Mouse (Mus musculus) stomach, postnatal 0 days (tissue): ENCODE data around the gene B4gat1. TPM values are rescaled to one million over a fixed set of nuclear protein-coding genes. Genes with fewer than 3 reads are reported as not detected.

Source experiments
- ATAC-seq: fragments of 200-750 bp; cut with Nextera tagmentation; 2 replicates; pipeline ENCODE4 v1.8.0; 2017; ENCODE audit not compliant: low FRiP score, low TSS enrichment
- DNase-seq: peaks from one replicate; pipeline ENCODE4 v3.0.0-alpha.2; 2016; ENCODE audit warnings: low spot score
- H3K27ac ChIP-seq: fragments of 300-500 bp; sonication (generic); replicated peaks from 2 replicates; pipeline ENCODE4 v1.5.1; 2014; ENCODE audit warnings: mild to moderate bottlenecking, control low read depth
- H3K27me3 ChIP-seq: fragments of 300-500 bp; sonication (generic); 2 replicates; pipeline ENCODE4 v1.6.1; 2014; ENCODE audit warnings: low read length; ENCODE audit not compliant: control insufficient read depth, insufficient read depth
- H3K36me3 ChIP-seq: fragments of 300-500 bp; sonication (generic); 2 replicates; pipeline ENCODE4 v1.6.1; 2014; ENCODE audit warnings: low read length, mixed read lengths; ENCODE audit not compliant: control insufficient read depth, insufficient read depth
- H3K4me1 ChIP-seq: fragments of 300-500 bp; sonication (generic); replicated peaks from 2 replicates; pipeline ENCODE4 v1.6.1; 2014; ENCODE audit warnings: antibody characterized with exemption; ENCODE audit not compliant: control insufficient read depth, insufficient read depth
- H3K4me2 ChIP-seq: fragments of 300-500 bp; sonication (generic); replicated peaks from 2 replicates; pipeline ENCODE4 v1.6.1; 2014; ENCODE audit warnings: low read depth, mild to moderate bottlenecking, control low read depth, moderate library complexity
- H3K4me3 ChIP-seq: fragments of 300-500 bp; sonication (generic); 2 replicates; pipeline ENCODE4 v1.5.1; 2014; ENCODE audit warnings: low read depth, low read length, control low read depth
- H3K9ac ChIP-seq: fragments of 300-500 bp; sonication (generic); 2 replicates; pipeline ENCODE4 v1.6.1; 2014; ENCODE audit warnings: mild to moderate bottlenecking, low read length, control low read depth, mixed read lengths
- H3K9me3 ChIP-seq: fragments of 300-500 bp; sonication (generic); 2 replicates; pipeline ENCODE4 v1.6.1; 2016; ENCODE audit warnings: low read length; ENCODE audit not compliant: control insufficient read depth
- CTCF ChIP-seq: IDR thresholded peaks from 2 replicates; pipeline ENCODE4 v1.5.1; 2016; ENCODE audit warnings: antibody characterized with exemption, low read depth, mild to moderate bottlenecking, moderate library complexity
- EP300 ChIP-seq: optimal IDR thresholded peaks from 2 replicates; pipeline ENCODE3; 2016; ENCODE audit warnings: antibody characterized with exemption
- WGBS: fragments of 180-500 bp; shearing (Covaris S2); extraction: QIAGEN DNeasy Blood & Tissue Kit; methylation state at CpG from one replicate; pipeline ENCODE4 v1.1.7; 2014; 5-methylcytosine and 5-hydroxymethylcytosine counted together
- polyA plus RNA-seq: library from polyadenylated mRNA; unstranded; fragments of >200 nt; fragmentation: Nextera tagmentation; extraction: Ambion mirVana; gene quantifications from 2 replicates; pipeline ENCODE4 v1.2.1, GENCODE M21; 2015

The B4gat1 gene
- polyA plus RNA-seq, 1 experiment from 2014 or later, result 22.3 TPM

DNA sequence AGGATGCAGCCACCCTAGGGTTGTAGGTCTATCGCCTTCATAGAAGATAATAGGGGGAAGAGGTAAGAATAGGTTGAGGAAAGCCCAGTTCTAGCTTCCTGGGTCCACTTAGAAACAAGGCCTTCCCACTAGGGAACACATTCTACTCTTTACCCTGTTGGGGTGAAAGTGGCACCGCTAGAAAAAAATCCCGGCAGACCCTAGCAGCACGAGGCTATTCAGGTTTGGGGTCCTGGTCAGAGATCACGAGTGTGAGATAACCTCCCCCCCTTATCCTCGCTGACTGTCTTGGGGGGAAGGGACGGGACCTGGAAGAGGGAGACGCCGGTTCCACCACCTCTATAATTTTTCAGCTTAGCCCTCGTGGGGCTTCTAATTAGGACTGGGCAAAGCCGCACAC, 32.5 kb downstream of the B4gat1 start:
- peak overlapping the region; percentile 53 for H3K9ac ChIP-seq
- DNase-seq (no peak), ATAC-seq (no peak)
- peak overlapping the region; percentile 60 for H3K4me3 ChIP-seq
- no peaks in the 10 kb centered on the region for H3K9me3 ChIP-seq
- no peaks in the 10 kb centered on the region for H3K36me3 ChIP-seq
- H3K4me2 ChIP-seq, result peak overlapping the region; percentile 73
- H3K27ac ChIP-seq, result peak overlapping the region; percentile 81
- TF ChIP-seq CTCF (no peak), EP300 (no peak)
- no peaks in the 10 kb centered on the region; the same call in 1 of the 2 replicates for H3K27me3 ChIP-seq
- peaks cover 9% of the 10 kb centered on the region; the same call in 1 of the 2 replicates for H3K4me1 ChIP-seq
- WGBS, result 14% methylated on average over 11 of the region's 11 CpGs

DNA sequence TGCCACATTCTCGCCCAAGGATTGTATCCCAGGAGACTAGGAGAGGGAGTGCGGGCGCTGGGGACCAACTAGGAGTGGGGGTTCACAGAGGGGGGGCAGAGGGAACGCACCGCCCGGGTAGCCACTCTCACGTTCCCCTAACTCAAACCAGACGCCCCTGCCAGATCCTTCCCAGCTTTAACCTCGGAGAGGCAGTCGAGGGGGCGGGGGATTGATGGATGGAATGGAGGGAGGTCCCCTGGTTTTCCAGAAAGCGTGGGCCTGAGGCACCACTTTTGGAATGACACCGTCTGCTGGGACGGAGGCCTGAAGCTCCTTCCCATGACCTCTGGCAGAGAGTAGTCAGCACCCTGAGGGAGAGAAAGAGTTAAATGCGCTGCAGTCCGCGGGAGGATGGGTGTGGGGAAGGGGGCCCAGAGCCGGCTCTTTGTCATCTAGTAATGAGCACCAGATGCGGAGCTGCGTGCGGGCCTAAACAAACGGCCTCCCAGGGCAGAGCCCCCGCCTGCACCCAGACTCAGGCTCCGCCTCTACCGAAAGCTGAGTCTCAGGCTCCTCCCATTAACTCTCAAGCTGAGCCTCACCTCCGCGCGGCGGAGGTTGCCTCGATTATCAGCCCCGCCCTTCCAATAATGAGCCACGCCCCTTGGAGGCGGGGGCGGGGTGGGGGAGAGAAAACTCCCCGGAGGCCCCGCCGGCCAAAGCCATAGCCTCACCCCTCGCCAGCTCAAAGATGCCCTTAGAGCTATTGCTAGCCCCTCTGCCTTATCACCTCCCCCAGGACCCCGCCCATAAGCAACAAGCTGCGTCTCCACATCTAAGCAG, 33.1 kb downstream of the B4gat1 start:
- Histone ChIP-seq H3K4me1 (peaks cover 9% of the 10 kb centered on the region; the same call in 1 of the 2 replicates), H3K9me3 (no peaks in the 10 kb centered on the region), H3K36me3 (no peaks in the 10 kb centered on the region), H3K4me2 (peak overlapping the region; percentile 73), H3K27ac (peak overlapping the region; percentile 81), H3K4me3 (peak overlapping the region; percentile 60), H3K9ac (peak overlapping the region; percentile 53), H3K27me3 (no peaks in the 10 kb centered on the region; the same call in 1 of the 2 replicates)
- peak; percentile 84 for ATAC-seq
- TF ChIP-seq CTCF, result no peak
- TF ChIP-seq EP300, result no peak
- DNase-seq, result peak; percentile 85
- 2% methylated on average over 37 of the region's 40 CpGs for WGBS

DNA sequence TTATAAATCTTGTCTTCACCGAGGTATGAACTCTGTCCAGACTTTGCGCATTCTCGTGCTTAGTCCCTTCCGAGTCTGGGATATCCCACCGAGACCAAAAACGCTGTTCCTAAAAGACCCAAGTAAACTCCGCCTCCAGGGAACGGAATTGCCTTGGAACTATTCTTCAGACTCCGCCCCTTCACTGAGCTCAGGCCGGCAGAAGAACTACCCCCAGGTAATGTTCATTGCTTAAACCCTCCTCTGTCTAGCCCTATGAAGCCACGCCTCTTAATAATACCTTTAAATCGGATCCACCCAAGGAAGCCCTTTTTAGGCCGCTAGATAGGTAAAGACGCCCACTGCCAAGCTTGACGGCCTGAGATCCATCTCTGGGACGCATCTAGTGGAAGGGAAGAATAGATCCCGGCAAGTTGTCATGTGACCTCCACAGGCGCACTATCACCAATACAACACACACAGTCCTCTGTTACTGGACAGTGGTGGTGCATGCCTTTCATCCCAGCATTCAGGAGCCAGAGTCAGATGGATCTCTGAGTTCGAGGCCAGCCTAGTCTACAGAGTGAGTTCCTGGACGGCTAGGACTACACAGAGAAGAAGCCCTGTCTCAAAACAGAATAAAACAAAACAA, 33.9 kb downstream of the B4gat1 start:
- H3K9ac ChIP-seq, result no peak overlapping the region
- ATAC-seq, result peak; percentile 22; the same call in 1 of the 2 replicates
- no peak for DNase-seq

DNA sequence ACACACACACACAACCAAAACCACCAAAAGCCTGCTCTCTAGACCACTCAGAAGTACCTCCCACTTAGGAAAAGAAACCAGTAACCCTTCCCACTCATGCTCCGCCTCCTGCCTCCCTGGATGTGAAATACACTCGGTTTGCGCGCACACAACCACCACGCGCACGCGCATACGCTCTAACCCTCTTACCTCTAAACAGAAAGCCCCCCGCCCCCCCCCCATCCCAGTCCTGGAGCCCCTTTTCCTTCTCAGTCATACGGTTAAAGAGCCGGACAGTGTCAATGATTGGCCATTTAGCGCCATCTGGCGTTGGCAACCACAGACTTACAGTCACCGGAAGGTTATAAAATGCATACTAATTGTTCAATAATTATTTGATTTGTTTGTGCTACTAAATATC, 34.4 kb downstream of the B4gat1 start:
- Histone ChIP-seq H3K4me1 (peaks cover 3% of the 10 kb centered on the region; the same call in 1 of the 2 replicates), H3K36me3 (no peaks in the 10 kb centered on the region), H3K27me3 (no peaks in the 10 kb centered on the region; the same call in 1 of the 2 replicates), H3K4me3 (peak overlapping the region; percentile 60), H3K9ac (no peak overlapping the region), H3K27ac (no peak overlapping the region), H3K9me3 (no peaks in the 10 kb centered on the region), H3K4me2 (peak overlapping the region; percentile 73)
- TF ChIP-seq EP300 (no peak), CTCF (peak; percentile 78)
- ATAC-seq, result peak; percentile 27; the same call in 1 of the 2 replicates
- peak; percentile 74 for DNase-seq
- 2% methylated on average over 15 of the region's 15 CpGs for WGBS

More for the DNA sequence above, 33.9 kb downstream of the B4gat1 start:
- TF ChIP-seq EP300, result no peak
- no peak; the same call in 1 of the 2 replicates for TF ChIP-seq CTCF
- no peaks in the 10 kb centered on the region for H3K36me3 ChIP-seq
- peak overlapping the region; percentile 81 for H3K27ac ChIP-seq
- 1% methylated on average over 20 of the region's 20 CpGs for WGBS
- H3K4me3 ChIP-seq, result peak overlapping the region; percentile 60
- H3K4me1 ChIP-seq, result peaks cover 5% of the 10 kb centered on the region; the same call in 1 of the 2 replicates
- H3K9me3 ChIP-seq, result no peaks in the 10 kb centered on the region
- H3K4me2 ChIP-seq, result peak overlapping the region; percentile 73
- no peaks in the 10 kb centered on the region; the same call in 1 of the 2 replicates for H3K27me3 ChIP-seq

DNA sequence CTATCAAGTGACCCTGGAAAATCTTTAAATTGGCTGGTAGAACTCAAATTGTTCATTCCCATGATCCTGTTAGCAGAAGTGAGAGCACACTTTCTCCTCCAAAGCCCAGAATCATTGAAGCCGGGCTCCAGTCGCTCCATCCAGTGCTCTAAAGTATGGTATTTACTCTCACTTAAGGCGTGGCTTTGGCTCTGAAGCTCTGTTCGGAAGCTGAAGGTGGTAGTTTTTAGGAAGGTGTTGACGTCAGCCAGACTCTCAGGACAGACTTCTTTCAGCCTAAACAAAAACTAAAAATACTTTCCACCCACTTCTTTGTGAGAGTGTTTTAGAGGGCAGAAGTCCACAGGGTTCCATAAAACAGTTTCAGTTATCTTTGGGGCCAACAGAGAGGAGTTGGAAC, 34.9 kb downstream of the B4gat1 start:
- H3K4me3 ChIP-seq, result no peak overlapping the region
- ATAC-seq (no peak), DNase-seq (no peak)
- H3K27ac ChIP-seq, result no peak overlapping the region
- H3K27me3 ChIP-seq, result no peaks in the 10 kb centered on the region; the same call in 1 of the 2 replicates
- H3K4me1 ChIP-seq, result peaks cover 3% of the 10 kb centered on the region; the same call in 1 of the 2 replicates
- WGBS, result 22% methylated on average over 5 of the region's 5 CpGs
- no peak overlapping the region for H3K9ac ChIP-seq
- TF ChIP-seq CTCF (no peak), EP300 (no peak)
- no peak overlapping the region for H3K4me2 ChIP-seq
- no peaks in the 10 kb centered on the region for H3K36me3 ChIP-seq
- no peaks in the 10 kb centered on the region for H3K9me3 ChIP-seq
